Mouse (Mus musculus) G1E (cell line): ENCODE results near the gene B3gat3. TPM values are rescaled to one million over a fixed set of nuclear protein-coding genes. Genes with fewer than 3 reads are reported as not detected.
A peak's percentile ranks its signal among the peaks of the same experiment; 100 is the strongest.
"Not testable (repeated sequence)": the region's sequence is repeated elsewhere in the genome, so short reads cannot be mapped to it uniquely, and the experiment has no call there.

Source experiments
- ATAC-seq: 2 replicates; pipeline ENCODE4 v1.8.0; 2016; ENCODE audit warnings: mild to moderate bottlenecking; ENCODE audit not compliant: insufficient number of reproducible peaks, poor library complexity, low FRiP score, severe bottlenecking; ENCODE audit errors: extremely low read depth
- DNase-seq: peaks from one replicate; pipeline ENCODE4 v3.0.0; 2012; ENCODE audit warnings: low spot score
- H3K27me3 ChIP-seq: 2 replicates; pipeline ENCODE4 v1.6.1; 2012; ENCODE audit warnings: mild to moderate bottlenecking, low read length, inconsistent platforms; ENCODE audit not compliant: insufficient read depth
- H3K36me3 ChIP-seq: replicated peaks from 2 replicates; pipeline ENCODE3; 2012; ENCODE audit warnings: mild to moderate bottlenecking, inconsistent platforms
- H3K4me1 ChIP-seq: 2 replicates; pipeline ENCODE4 v1.6.1; 2012; ENCODE audit warnings: low read depth, low read length, inconsistent platforms, mixed read lengths; ENCODE audit not compliant: insufficient read depth
- H3K4me3 ChIP-seq: 2 replicates; pipeline ENCODE4 v1.5.1; 2012; ENCODE audit warnings: low read depth, mild to moderate bottlenecking, inconsistent platforms, low read length, moderate library complexity, mixed read lengths
- H3K9me3 ChIP-seq: replicated peaks from 2 replicates; pipeline ENCODE4 v1.6.1; 2012; ENCODE audit warnings: inconsistent platforms
- CTCF ChIP-seq: IDR thresholded peaks from 2 replicates; pipeline ENCODE4 v1.5.1; 2012; ENCODE audit warnings: low read depth, low read length, inconsistent platforms, mixed read lengths
- GATA1 ChIP-seq: IDR thresholded peaks from 2 replicates; pipeline ENCODE4 v1.6.1; 2012; ENCODE audit warnings: borderline replicate concordance, low read length, inconsistent platforms, mixed read lengths
- GATA2 ChIP-seq: IDR thresholded peaks from 2 replicates; pipeline ENCODE4 v1.6.1; 2012; ENCODE audit warnings: low read depth, low read length, inconsistent platforms, borderline replicate concordance
- POLR2AphosphoS5 ChIP-seq: IDR thresholded peaks from 2 replicates; pipeline ENCODE4 v1.6.1; 2012; ENCODE audit warnings: low read depth, low read length, inconsistent platforms; ENCODE audit not compliant: insufficient replicate concordance
- TAL1 ChIP-seq: conservative IDR thresholded peaks from 2 replicates; pipeline ENCODE4 v1.6.1; 2012; ENCODE audit warnings: low read depth, low read length, inconsistent platforms, mixed read lengths
- polyA plus RNA-seq: library from polyadenylated mRNA; stranded (reverse); fragments of >175 nt; gene quantifications from 2 replicates; pipeline ENCODE4 v1.2.3, GENCODE M21; 2012
- total RNA-seq, 2 experiments: library from RNA; stranded (forward) in 1 of 2; stranded (reverse) in 1 of 2; fragments of 200-1000 nt in 1 of 2; fragments of >200 nt in 1 of 2; fragmentation: Nextera tagmentation in 1 of 2; gene quantifications; 2 replicates each; pipeline ENCODE4 v1.2.3; 2014 to 2017

The B3gat3 gene
- total RNA-seq (2014; fragmentation: Nextera tagmentation) (70.3 and 75.7 TPM in 2 replicates), total RNA-seq (2017) (38.8 and 47.0 TPM in 2 replicates), polyA plus RNA-seq (156 and 180 TPM in 2 replicates)

DNA sequence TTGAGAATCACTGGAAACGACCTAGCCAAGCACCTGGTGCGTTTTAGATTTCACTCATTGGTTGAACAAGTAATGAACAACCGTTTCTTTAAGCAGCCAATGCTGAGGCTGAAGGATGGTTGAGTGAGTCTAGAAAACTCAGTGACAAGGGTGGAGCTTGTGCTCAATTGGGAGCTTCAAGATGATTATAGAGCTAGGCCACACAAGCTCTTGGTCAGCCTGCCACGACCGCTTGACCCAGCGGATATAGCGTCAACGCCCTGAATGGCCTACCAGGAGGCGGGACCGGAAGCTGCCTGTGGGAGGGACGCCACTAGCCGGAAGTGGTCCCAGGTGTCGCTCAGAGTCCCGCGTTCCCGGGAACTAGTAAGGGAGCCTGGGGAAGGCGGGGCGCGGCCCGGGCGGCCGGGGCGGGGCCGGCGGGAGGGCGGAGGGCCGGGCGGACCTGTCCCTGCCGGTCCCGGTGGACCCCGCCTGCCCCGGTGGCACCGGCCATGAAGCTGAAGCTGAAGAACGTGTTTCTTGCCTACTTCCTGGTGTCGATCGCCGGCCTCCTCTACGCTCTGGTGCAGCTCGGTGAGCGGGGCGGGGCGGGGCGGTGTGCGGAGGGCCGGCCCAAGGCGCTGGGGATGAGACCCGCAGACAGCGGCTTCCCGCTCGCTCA is at the start of gene B3gat3:
B3gat3 (plus strand) TSS at position 302 of the 664 bp plus-strand sequence.
- H3K27me3 ChIP-seq: no peaks in the 10 kb centered on the region
- ATAC-seq: peak; percentile 85
- peak within 1 kb of the TSS; percentile 85 for H3K4me3 ChIP-seq
- peaks cover 53% of the 10 kb centered on the region for H3K4me1 ChIP-seq
- no peak for TF ChIP-seq GATA1
- TF ChIP-seq TAL1: no peak
- TF ChIP-seq CTCF: no peak
- no peak for TF ChIP-seq POLR2AphosphoS5
- no peak for TF ChIP-seq GATA2
- H3K36me3 ChIP-seq: peaks cover 53% of the 10 kb centered on the region
- peak; percentile 74 for DNase-seq
- no peaks in the 10 kb centered on the region for H3K9me3 ChIP-seq

DNA sequence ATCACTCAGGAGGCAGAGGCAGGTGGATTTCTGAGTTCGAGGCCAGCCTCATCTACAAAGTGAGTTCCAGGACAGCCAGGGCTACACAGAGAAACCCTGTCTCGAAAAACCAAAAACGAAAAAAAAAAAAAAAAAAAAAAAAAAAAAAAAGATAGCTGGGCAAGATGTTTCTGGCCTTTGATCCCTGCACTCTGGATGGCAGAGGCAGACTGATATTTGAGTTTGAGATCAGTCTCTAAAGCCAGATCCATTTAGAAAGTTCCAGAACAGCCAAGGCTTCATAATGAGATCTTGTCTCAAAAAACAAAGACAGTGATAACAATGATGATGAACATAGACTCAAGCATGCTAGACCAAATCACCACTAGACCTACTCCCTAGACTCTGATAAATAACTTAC is 49.8 kb upstream of the B3gat3 start:
- not testable (repeated sequence) for ATAC-seq, DNase-seq, H3K9me3 ChIP-seq, H3K27me3 ChIP-seq, H3K4me3 ChIP-seq
- Histone ChIP-seq H3K4me1 (peaks cover 41% of the 10 kb centered on the region), H3K36me3 (peaks cover 31% of the 10 kb centered on the region)

DNA sequence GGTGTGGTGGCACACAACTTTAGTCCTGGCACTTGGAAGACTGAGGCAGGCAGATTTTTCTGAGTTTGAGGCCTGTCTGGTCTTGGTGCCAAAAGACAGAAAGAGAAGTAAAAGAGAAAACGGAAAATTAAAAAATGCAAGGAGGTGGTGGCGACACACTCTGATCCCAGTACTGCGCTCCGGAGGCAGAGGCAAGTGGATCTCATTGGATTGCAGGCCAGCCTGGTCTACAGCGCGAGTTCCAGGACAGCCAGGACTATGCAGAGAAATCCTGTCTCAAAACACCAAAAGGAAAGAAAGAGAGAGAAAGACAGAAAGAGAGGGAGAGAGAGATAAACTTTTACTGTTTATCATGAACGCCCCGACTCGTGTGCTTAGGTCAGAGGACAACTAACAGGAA is 49.3 kb upstream of the B3gat3 start:
- H3K27me3 ChIP-seq: no peaks in the 10 kb centered on the region
- DNase-seq: no peak
- ATAC-seq: no peak

DNA sequence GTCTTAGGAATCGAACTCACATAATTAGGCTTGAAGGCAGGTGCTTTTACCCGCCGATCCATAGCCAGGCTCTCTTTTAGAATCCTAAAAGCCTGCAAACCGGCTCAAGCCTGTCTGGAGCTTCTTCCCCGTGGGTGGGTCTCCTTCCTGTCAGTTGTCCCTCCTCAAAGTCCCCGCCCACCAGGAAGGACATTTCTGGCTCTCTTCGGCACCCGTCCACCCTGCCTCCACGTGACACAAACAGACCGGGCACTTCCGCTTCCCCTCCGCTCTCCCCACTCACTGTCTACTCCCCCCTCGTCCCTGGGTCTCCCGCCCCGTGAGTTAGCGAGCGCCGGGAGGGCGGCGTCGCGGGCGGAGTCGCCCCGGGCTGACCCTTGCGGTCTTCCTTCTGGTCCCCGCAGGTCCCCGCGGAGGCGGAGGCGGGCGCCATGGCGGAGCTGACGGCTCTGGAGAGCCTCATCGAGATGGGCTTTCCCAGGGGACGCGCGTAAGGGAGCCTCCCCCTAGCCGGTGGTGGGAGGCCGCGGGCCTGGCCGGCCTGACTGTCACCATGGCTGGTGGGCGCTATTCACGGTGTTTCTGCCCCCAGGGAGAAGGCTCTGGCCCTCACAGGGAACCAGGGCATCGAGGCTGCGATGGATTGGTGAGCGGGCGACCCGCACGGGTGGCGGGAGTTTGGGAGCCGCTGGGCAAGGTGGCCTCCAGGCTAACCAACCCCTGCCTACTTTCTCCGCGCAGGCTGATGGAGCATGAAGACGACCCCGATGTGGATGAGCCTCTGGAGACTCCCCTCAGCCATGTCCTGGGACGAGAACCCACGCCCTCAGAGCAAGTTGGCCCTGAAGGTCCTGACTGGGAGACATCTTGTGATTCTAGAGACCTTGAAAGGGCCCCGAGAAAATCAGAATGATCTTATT is 48.6 kb upstream of the B3gat3 start, which contains the start of gene Ubxn1:
Ubxn1 (plus strand) TSS at position 230 of the 920 bp plus-strand sequence.
- ATAC-seq (peak; percentile 94), DNase-seq (peak; percentile 91)
- Histone ChIP-seq H3K36me3 (peaks cover 41% of the 10 kb centered on the region), H3K9me3 (no peaks in the 10 kb centered on the region), H3K27me3 (no peaks in the 10 kb centered on the region), H3K4me3 (peak within 1 kb of the TSS; percentile 99), H3K4me1 (peaks cover 41% of the 10 kb centered on the region)
- TF ChIP-seq CTCF (no peak), GATA2 (no peak), TAL1 (no peak), GATA1 (no peak), POLR2AphosphoS5 (no peak)

More for the DNA sequence above, 49.3 kb upstream of the B3gat3 start:
- Histone ChIP-seq H3K4me3 (peak overlapping the region; percentile 99), H3K9me3 (no peaks in the 10 kb centered on the region), H3K36me3 (peaks cover 35% of the 10 kb centered on the region), H3K4me1 (peaks cover 41% of the 10 kb centered on the region)
- TF ChIP-seq TAL1 (no peak), GATA1 (no peak), POLR2AphosphoS5 (no peak), GATA2 (no peak), CTCF (no peak)

DNA sequence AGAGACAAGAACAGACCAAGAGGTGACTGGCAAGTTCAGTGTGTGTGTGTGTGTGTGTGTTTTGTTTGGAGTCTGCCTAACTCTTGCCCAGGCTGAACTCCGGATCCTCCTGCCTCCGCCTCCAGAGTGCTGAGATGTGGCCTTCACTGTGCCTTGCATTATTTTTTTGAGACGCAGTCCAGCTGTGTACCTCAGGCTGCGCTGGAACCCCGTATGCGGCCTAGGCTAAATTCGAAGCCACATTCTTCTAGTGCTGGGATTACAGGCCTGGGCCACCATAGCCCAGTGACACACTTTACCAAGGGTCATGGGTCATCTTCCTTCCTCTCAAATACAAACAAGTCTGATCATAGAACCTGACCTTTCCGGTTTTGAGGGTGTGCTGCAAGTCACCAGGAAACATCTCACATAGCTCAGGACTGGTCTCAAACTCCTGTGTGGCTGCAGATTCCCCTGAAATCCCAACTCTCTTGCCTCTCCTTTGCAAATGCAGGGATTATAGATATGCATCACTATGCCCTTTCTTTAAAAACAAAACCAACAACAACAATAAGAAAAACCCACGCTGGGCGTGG is 47.8 kb upstream of the B3gat3 start:
- DNase-seq (no peak), ATAC-seq (no peak)
- no peak for TF ChIP-seq TAL1
- no peak for TF ChIP-seq POLR2AphosphoS5
- TF ChIP-seq GATA1: no peak
- no peak for TF ChIP-seq GATA2
- no peak for TF ChIP-seq CTCF
- Histone ChIP-seq H3K27me3 (no peaks in the 10 kb centered on the region), H3K4me3 (peak overlapping the region; percentile 99), H3K4me1 (peaks cover 42% of the 10 kb centered on the region), H3K9me3 (no peaks in the 10 kb centered on the region), H3K36me3 (peaks cover 50% of the 10 kb centered on the region)

DNA sequence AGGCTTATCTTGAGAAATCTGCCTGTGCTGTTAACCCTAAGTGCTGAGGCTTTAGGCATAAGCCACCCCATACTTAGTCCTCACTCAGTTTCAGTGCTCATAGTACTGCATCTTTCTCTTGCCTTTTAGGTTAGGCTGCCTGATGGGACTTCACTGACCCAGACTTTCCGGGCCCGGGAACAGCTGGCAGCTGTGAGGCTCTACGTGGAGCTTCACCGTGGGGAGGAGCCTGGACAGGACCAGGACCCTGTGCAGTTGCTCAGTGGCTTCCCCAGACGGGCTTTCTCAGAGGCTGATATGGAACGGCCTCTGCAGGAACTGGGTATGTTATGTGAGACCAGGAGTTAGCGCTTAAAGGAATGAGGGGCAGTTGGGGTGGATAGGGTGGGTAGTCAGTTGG is 45.1 kb upstream of the B3gat3 start:
- peaks cover 71% of the 10 kb centered on the region for H3K36me3 ChIP-seq
- no peak for ATAC-seq
- DNase-seq: no peak
- H3K27me3 ChIP-seq: no peaks in the 10 kb centered on the region
- no peak overlapping the region for H3K4me3 ChIP-seq
- H3K9me3 ChIP-seq: no peaks in the 10 kb centered on the region
- no peak for TF ChIP-seq POLR2AphosphoS5
- TF ChIP-seq GATA2: no peak
- TF ChIP-seq TAL1: no peak
- peaks cover 60% of the 10 kb centered on the region for H3K4me1 ChIP-seq
